ENCODE assay signal across 16 mouse cellular contexts in genomic region chr12:73460291-73460761, GRCm38 (mm10).
DNase-seq lines count a peak whose midpoint lies in the region; ATAC-seq and TF ChIP-seq lines count a peak whose summit lies in the region.
"Had no signal": no experiment of that assay in that cellular context is flagged by ENCODE, and none has a peak within 500 bp of the region (broad histone marks: within the 10 kb centered on the region; RNA-seq: fewer than 3 reads in every experiment).

No protein-coding gene starts in this region.

- no peaks in the 10 kb centered on the region for H3K9me3 ChIP-seq in embryonic facial prominence, embryonic 11.5 days (replicated peaks; ENCODE audit: control insufficient read depth, low read length)
- no peaks in the 10 kb centered on the region for H3K9me3 ChIP-seq in limb, embryonic 12.5 days
- H3K9me3 ChIP-seq: heart, embryonic 13.5 days; intestine, embryonic 15.5 days; midbrain, embryonic 13.5 days had no signal

- no peak for DNase-seq in gastrocnemius, adult 2 months
- DNase-seq in gastrocnemius, postnatal 14 days, result no peak
- peak; percentile 77 for DNase-seq in embryonic facial prominence, embryonic 11.5 days (ENCODE audit: low spot score)
- peak; percentile 38 for DNase-seq in kidney, adult 8-10 months
- DNase-seq in frontal cortex, postnatal 25 days (ENCODE audit: low spot score in 2 of 2), result no peak
- no peak for DNase-seq in left cerebral cortex, adult 9 months (ENCODE audit: low spot score in 2 of 2)
- no peak for DNase-seq in left cerebral cortex, adult 8-10 months (ENCODE audit: low spot score in 2 of 2)
- DNase-seq: cerebellum, postnatal 14 days; lung, postnatal 36 days; right cerebral cortex, postnatal 14 days had no signal

- H3K27ac ChIP-seq in gastrocnemius, adult 2 months, result peak overlapping the region; percentile 59
- peak overlapping the region; percentile 39; the same call in 1 of the 2 replicates for H3K27ac ChIP-seq in embryonic facial prominence, embryonic 11.5 days (replicated peaks; ENCODE audit: low read depth, low read length)
- peak overlapping the region; percentile 73 for H3K27ac ChIP-seq in limb, embryonic 12.5 days
- H3K27ac ChIP-seq: heart, embryonic 13.5 days; intestine, embryonic 15.5 days; midbrain, embryonic 13.5 days had no signal

- WGBS in embryonic facial prominence, embryonic 11.5 days, result 7% methylated on average over 2 of the region's 2 CpGs
- WGBS in limb, embryonic 12.5 days, result 4% methylated on average over 2 of the region's 2 CpGs

- no peak overlapping the region for H3K4me2 ChIP-seq in embryonic facial prominence, embryonic 11.5 days (ENCODE audit: low read depth, low read length)
- 0 out of 2 replicates have a peak overlapping the region, but pooled peaks have one; percentile 13 for H3K4me2 ChIP-seq in limb, embryonic 12.5 days
- H3K4me2 ChIP-seq: heart, embryonic 13.5 days; intestine, embryonic 15.5 days; midbrain, embryonic 13.5 days had no signal

- no peaks in the 10 kb centered on the region for H3K36me3 ChIP-seq in embryonic facial prominence, embryonic 11.5 days (replicated peaks; ENCODE audit: control insufficient read depth, insufficient read depth, low read depth, low read length)
- no peaks in the 10 kb centered on the region for H3K36me3 ChIP-seq in limb, embryonic 12.5 days
- H3K36me3 ChIP-seq: heart, embryonic 13.5 days; intestine, embryonic 15.5 days; midbrain, embryonic 13.5 days had no signal

- intact Hi-C loops in gastrocnemius, adult 2 months (cut with DNase I), result no loop called here
- intact Hi-C loops in gastrocnemius, postnatal 14 days (cut with DNase I; ENCODE audit: low total_unique reads), result no loop called here

- H3K27me3 ChIP-seq in embryonic facial prominence, embryonic 11.5 days (ENCODE audit: control insufficient read depth, insufficient read depth, low read length), result no peaks in the 10 kb centered on the region
- H3K27me3 ChIP-seq in limb, embryonic 12.5 days, result peaks cover 3% of the 10 kb centered on the region; the same call in 1 of the 2 replicates
- H3K27me3 ChIP-seq: heart, embryonic 13.5 days; intestine, embryonic 15.5 days; midbrain, embryonic 13.5 days; Patski had no signal

- H3K9ac ChIP-seq in embryonic facial prominence, embryonic 11.5 days (replicated peaks; ENCODE audit: low read length), result no peak overlapping the region
- no peak overlapping the region for H3K9ac ChIP-seq in limb, embryonic 12.5 days (replicated peaks)
- H3K9ac ChIP-seq: heart, embryonic 13.5 days; intestine, embryonic 15.5 days; midbrain, embryonic 13.5 days had no signal

- H3K4me1 ChIP-seq in embryonic facial prominence, embryonic 11.5 days (ENCODE audit: control insufficient read depth, insufficient read depth, low read length), result 0 out of 2 replicates have a peak, but pooled peaks cover 3% of the 10 kb centered on the region
- peaks cover 40% of the 10 kb centered on the region for H3K4me1 ChIP-seq in limb, embryonic 12.5 days (replicated peaks)

- peak; percentile 66 for ATAC-seq in embryonic facial prominence, embryonic 11.5 days (replicated peaks; ENCODE audit: insufficient number of reproducible peaks, low FRiP score, low TSS enrichment, low read depth)
- ATAC-seq in limb, embryonic 12.5 days (ENCODE audit: insufficient number of reproducible peaks, insufficient read depth, low FRiP score, low TSS enrichment, low read depth), result peak; percentile 82
- ATAC-seq: intestine, embryonic 15.5 days; midbrain, embryonic 13.5 days; Patski had no signal

- TF ChIP-seq CTCF in gastrocnemius, adult 2 months (IDR thresholded peaks at IDR 0.05), result no peak

- H3K4me3 ChIP-seq in gastrocnemius, adult 2 months, result no peak overlapping the region
- H3K4me3 ChIP-seq in embryonic facial prominence, embryonic 11.5 days (ENCODE audit: low read depth, low read length), result no peak overlapping the region
- H3K4me3 ChIP-seq in limb, embryonic 12.5 days (replicated peaks), result no peak overlapping the region
- H3K4me3 ChIP-seq: erythroblast, embryonic 14.5 days; heart, embryonic 13.5 days; intestine, embryonic 15.5 days; midbrain, embryonic 13.5 days had no signal

Comparison
In these comparisons a context has a peak if more than half of its experiments do, and no peak if none do; other contexts are left out.
1. DNase-seq: peak in embryonic facial prominence, embryonic 11.5 days (single experiment) and kidney, adult 8-10 months (2 of 2); none in gastrocnemius, adult 2 months (single experiment), gastrocnemius, postnatal 14 days (single experiment), frontal cortex, postnatal 25 days (0 of 2), left cerebral cortex, adult 9 months (0 of 2) and left cerebral cortex, adult 8-10 months (0 of 2).
2. Peak in every context shown above with its lines, with median percentiles within 50 percentile points of each other: H3K27ac ChIP-seq.